Mouse (Mus musculus) stomach, postnatal 0 days (tissue): Measurements from ENCODE around the gene Ccl25.

Experiments used
- CTCF ChIP-seq: IDR thresholded peaks from 2 replicates; pipeline ENCODE4 v1.5.1; 2016; ENCODE audit warnings: antibody characterized with exemption, low read depth, mild to moderate bottlenecking, moderate library complexity
- EP300 ChIP-seq: optimal IDR thresholded peaks from 2 replicates; pipeline ENCODE3; 2016; ENCODE audit warnings: antibody characterized with exemption

DNA sequence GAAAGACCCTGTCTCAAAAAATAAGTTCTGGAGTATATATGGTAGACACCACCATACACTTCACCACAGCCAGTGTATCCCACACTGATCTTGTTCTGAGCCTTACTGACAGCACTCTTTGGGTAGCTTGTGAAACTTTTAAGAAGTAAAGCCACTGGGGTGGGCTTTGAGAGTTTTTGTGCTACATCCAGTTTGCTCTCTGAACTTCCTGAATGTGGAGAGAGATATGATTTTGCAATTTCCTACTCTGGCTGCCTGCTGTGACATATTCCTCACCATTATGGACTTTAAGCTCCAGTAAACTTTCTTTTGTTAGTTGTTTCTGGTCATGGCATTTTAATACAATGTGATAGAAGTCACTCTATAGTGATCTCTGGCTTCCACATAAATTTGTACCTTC is 12.9 kb upstream of the Ccl25 start:
- TF ChIP-seq CTCF (no peak), EP300 (no peak)
